Mouse (Mus musculus) neural tube, embryonic 15.5 days (tissue): ENCODE data around the gene Vps72. TPM values are rescaled to one million over a fixed set of nuclear protein-coding genes. Genes with fewer than 3 reads are reported as not detected.

Experiments used
- ATAC-seq: fragments of 200-750 bp; cut with Nextera tagmentation; 2 replicates; pipeline ENCODE4 v1.8.0; 2017; ENCODE audit warnings: mild to moderate bottlenecking, moderate TSS enrichment, moderate library complexity; ENCODE audit not compliant: low FRiP score
- H3K27ac ChIP-seq: fragments of 300-500 bp; sonication (generic); replicated peaks from 2 replicates; pipeline ENCODE4 v1.5.1; 2015; ENCODE audit warnings: mild to moderate bottlenecking, inconsistent platforms
- H3K27me3 ChIP-seq: fragments of 300-500 bp; sonication (generic); replicated peaks from 2 replicates; pipeline ENCODE4 v1.6.1; 2015; ENCODE audit warnings: inconsistent platforms
- H3K36me3 ChIP-seq: fragments of 300-500 bp; sonication (generic); 2 replicates; pipeline ENCODE4 v1.6.1; 2015; ENCODE audit warnings: inconsistent platforms
- H3K4me1 ChIP-seq: fragments of 300-500 bp; sonication (generic); 2 replicates; pipeline ENCODE4 v1.6.1; 2015; ENCODE audit warnings: inconsistent platforms
- H3K4me2 ChIP-seq: fragments of 300-500 bp; sonication (generic); 2 replicates; pipeline ENCODE4 v1.6.1; 2015; ENCODE audit warnings: inconsistent platforms, mild to moderate bottlenecking, moderate library complexity
- H3K4me3 ChIP-seq: fragments of 300-500 bp; sonication (generic); replicated peaks from 2 replicates; pipeline ENCODE4 v1.5.1; 2015; ENCODE audit warnings: mild to moderate bottlenecking, inconsistent platforms
- H3K9ac ChIP-seq: fragments of 300-500 bp; sonication (generic); replicated peaks from 2 replicates; pipeline ENCODE4 v1.6.1; 2015; ENCODE audit warnings: mild to moderate bottlenecking, inconsistent platforms
- H3K9me3 ChIP-seq: fragments of 300-500 bp; sonication (generic); replicated peaks from 2 replicates; pipeline ENCODE4 v1.6.1; 2016; ENCODE audit warnings: inconsistent platforms
- WGBS: fragments of 180-500 bp; shearing (Covaris S2); methylation state at CpG from one replicate; pipeline ENCODE4 v1.1.7; 2015; ENCODE audit warnings: mixed read lengths; 5-methylcytosine and 5-hydroxymethylcytosine counted together
- polyA plus RNA-seq: library from polyadenylated mRNA; unstranded; fragments of >200 nt; fragmentation: Nextera tagmentation; extraction: Ambion mirVana; gene quantifications from 2 replicates; pipeline ENCODE4 v1.2.1, GENCODE M21; 2015

Gene Vps72
- 142 and 151 TPM in 2 replicates for polyA plus RNA-seq

DNA sequence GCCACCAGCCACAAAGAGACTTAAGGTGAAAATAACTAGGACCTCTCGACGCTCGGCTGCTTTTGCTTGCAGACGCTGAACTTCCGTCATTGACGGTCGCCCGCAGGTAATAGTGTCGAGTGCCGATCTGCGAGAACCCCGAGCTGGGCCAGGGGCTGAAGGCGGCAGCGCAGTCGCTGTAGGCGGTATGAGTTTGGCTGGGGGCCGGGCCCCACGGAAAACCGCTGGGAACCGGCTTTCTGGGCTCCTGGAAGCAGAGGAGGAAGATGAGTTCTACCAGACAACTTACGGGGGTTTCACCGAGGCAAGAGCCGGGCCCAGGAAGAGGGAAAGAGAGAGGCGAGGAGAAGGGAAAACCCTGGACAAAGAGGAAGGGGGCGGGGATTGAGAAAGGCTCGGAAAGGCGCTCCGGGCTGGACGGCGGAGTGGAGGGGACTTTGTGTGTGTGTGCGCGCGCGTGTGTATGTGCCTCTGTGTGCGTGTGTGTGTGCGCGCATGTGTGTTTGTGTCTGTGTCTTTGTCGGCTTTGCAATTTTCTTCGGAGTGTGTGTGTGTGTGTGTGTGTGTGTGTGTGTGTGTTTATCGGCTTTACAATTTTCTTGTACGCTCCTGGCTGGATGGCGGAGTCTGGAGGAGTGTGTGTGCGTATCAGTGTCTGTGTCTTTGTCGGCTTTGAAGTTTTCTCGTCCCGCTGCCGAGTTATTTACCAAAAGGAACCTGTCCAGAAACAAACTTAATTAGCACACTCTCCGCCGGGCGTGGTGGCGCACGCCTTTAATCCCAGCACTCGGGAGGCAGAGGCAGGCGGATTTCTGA, at the start of gene Vps72:
Gene Vps72, plus strand, starts transcription at position 112 of the 816 bp plus-strand sequence.
- Histone ChIP-seq H3K36me3 (peaks cover 12% of the 10 kb centered on the region), H3K27ac (peak within 1 kb of the TSS; percentile 95), H3K9ac (peak within 1 kb of the TSS; percentile 74), H3K4me1 (peaks cover 20% of the 10 kb centered on the region), H3K4me2 (peak within 1 kb of the TSS; percentile 58), H3K4me3 (peak within 1 kb of the TSS; percentile 87), H3K9me3 (no peaks in the 10 kb centered on the region), H3K27me3 (no peaks in the 10 kb centered on the region)
- WGBS: under 1% methylated on average over 53 of the region's 54 CpGs
- ATAC-seq: peak; percentile 82

DNA sequence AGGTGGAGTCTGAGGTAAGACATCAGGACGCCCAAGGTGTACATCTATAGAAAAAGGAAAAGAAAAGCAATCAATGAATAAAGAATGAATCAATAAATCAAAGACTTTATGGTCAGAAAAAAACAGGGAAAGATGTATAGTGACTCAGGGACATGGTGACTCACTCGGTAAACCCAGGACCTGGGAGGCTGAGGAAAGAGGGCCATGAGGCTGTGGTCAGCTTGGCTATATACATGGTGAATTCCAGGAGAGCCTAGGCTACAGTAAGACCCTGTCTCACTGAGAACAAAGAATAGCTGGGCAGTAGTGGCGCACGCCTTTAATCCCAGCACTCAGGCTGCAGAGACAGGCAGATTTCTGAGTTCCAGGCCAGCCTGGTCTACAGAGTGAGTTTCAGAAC, 47.1 kb upstream of the Vps72 start:
- H3K36me3 ChIP-seq: peaks cover 92% of the 10 kb centered on the region
- no peaks in the 10 kb centered on the region for H3K4me1 ChIP-seq
- no peaks in the 10 kb centered on the region for H3K27me3 ChIP-seq
- ATAC-seq: no peak
- H3K4me3 ChIP-seq: no peak overlapping the region
- 93% methylated on average over 4 of the region's 4 CpGs for WGBS
- H3K4me2 ChIP-seq: no peak overlapping the region
- no peak overlapping the region for H3K9ac ChIP-seq
- H3K9me3 ChIP-seq: no peaks in the 10 kb centered on the region
- no peak overlapping the region for H3K27ac ChIP-seq

DNA sequence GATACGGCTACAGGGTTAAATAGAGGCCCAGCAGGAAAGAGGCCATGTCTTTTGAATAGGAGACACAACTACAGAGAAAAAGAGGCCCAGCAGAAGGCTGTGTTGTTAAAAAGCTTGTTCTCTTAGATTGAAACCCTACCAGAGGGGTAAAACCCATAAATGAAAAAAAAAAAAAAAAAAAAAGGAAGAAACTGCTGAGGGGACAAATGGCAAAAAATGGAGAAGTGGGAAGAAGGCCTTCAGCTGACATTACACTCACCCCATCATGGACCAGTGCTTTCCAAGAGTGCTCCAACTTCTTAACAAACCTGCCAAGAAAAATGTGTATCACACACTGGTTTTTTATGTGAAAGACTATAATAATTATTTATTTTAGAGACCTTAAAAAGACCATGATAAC, 45.3 kb upstream of the Vps72 start:
- Histone ChIP-seq H3K4me2 (no peak overlapping the region), H3K4me1 (no peaks in the 10 kb centered on the region), H3K9me3 (no peaks in the 10 kb centered on the region), H3K27me3 (no peaks in the 10 kb centered on the region), H3K4me3 (no peak overlapping the region), H3K27ac (no peak overlapping the region), H3K36me3 (peaks cover 88% of the 10 kb centered on the region), H3K9ac (no peak overlapping the region)
- WGBS: 77% methylated on average over 1 of the region's 1 CpGs
- no peak for ATAC-seq

DNA sequence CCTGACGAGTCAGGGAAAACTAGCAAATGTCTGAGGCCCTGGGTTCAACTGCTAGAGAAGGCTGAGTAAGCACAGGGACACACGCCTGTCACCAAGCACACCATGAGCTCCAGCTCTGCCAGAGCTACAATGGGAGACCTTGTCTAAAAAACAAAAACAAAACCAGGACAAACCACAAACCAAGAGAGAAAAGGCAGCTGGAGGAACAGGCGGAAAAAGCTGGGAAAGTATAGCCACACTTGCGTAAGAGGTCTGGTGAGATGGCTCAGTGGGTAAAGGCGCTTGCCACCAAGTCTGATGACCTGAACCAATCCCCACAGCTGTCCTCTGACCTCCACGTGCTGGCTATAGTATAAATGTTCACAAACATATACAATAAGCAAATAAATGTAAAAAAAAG, 44.7 kb upstream of the Vps72 start:
- Histone ChIP-seq H3K27me3 (no peaks in the 10 kb centered on the region), H3K4me1 (no peaks in the 10 kb centered on the region), H3K9ac (no peak overlapping the region), H3K36me3 (peaks cover 88% of the 10 kb centered on the region), H3K9me3 (no peaks in the 10 kb centered on the region), H3K27ac (no peak overlapping the region), H3K4me3 (no peak overlapping the region), H3K4me2 (no peak overlapping the region)
- 90% methylated on average over 6 of the region's 6 CpGs for WGBS
- no peak for ATAC-seq

DNA sequence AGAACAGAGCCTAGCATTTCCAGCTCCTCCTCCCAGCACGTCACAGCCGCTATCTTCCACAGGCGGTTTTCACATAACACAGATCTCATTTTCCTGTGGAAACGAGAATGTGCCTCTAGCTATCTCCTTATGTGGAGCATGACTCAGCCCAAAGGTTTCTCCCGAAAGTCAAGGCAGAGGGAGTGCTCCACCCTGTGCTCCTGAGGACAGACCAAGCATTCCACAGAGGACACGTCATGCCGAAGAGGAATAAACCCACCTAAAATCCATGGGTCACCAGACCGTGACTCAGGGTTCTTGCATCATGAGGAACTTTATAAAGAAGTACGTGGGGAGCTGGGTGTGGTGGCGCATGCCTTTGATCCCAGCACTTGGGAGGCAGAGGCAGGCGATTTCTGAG, 44.3 kb upstream of the Vps72 start:
- Histone ChIP-seq H3K4me2 (no peak overlapping the region), H3K27ac (no peak overlapping the region), H3K9ac (no peak overlapping the region), H3K4me3 (no peak overlapping the region), H3K9me3 (no peaks in the 10 kb centered on the region), H3K4me1 (no peaks in the 10 kb centered on the region), H3K36me3 (peaks cover 88% of the 10 kb centered on the region), H3K27me3 (no peaks in the 10 kb centered on the region)
- no peak for ATAC-seq
- 92% methylated on average over 11 of the region's 11 CpGs for WGBS

DNA sequence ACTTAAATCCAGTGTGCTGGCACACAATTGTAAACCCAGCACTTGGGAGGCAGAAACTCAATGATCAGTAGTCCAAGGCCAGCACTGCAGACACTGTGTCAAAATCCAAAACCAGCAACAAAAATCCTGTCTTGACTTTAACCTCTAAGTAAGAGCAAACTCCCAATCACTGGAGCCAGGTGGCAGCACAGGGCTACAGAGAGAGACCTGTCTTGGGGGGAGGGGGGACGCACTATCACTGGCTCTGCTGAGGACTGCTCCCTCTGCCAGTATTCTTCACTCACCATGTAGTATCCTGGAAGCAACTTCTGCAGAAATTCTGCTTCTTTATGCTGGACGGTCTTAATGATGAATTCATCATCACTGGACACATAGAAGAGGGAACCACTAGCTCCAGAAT, 39.2 kb upstream of the Vps72 start:
- H3K36me3 ChIP-seq: peaks cover 77% of the 10 kb centered on the region

DNA sequence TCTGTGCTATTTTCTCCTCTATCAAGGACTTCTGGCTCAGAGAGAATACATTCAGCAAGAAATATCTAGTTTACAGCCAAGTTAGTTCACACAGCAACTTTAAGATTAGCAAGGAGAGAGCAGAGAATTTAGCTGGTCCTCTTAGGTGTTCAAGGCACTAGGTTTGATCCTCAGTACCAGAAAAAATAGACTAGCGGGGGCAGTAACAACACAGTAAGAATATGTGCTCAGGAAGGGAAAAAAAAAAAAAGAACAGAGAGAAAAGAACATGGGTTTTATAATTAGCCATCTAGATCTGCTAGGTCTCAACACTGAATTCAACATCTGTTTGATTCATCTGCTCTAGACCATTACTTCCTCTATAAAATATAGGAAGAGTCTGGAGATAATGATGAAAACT, 22.8 kb upstream of the Vps72 start:
- WGBS: 100% methylated on average over 1 of the region's 1 CpGs

More for the DNA sequence above, 39.2 kb upstream of the Vps72 start:
- no peak overlapping the region for H3K9ac ChIP-seq
- H3K9me3 ChIP-seq: no peaks in the 10 kb centered on the region
- H3K4me3 ChIP-seq: no peak overlapping the region
- no peaks in the 10 kb centered on the region for H3K4me1 ChIP-seq
- no peak overlapping the region for H3K4me2 ChIP-seq
- 100% methylated on average over 2 of the region's 2 CpGs for WGBS
- no peak overlapping the region for H3K27ac ChIP-seq
- H3K27me3 ChIP-seq: no peaks in the 10 kb centered on the region
- no peak for ATAC-seq

DNA sequence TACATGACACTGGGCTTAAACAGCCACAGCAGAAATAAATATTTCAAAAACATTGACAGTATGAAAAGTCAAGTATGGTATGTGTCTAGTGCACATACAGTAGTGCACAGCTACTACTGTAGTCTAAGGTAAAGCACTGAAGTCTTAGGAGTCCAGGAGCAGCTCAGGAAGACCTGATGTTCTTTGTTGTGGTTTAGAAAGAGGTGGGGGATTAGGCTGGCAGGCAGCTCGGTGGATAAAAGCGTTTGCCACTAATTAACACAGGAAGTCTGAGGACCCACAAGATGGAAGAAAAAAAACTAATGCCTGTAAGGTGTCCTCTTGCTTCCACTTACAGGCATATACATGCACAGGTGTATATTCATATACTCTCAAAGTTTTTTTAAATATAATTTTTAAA, 10.0 kb upstream of the Vps72 start:
- 59% methylated on average over 2 of the region's 2 CpGs for WGBS
- no peaks in the 10 kb centered on the region for H3K27me3 ChIP-seq
- no peak overlapping the region for H3K4me2 ChIP-seq

More for the DNA sequence above, 22.8 kb upstream of the Vps72 start:
- Histone ChIP-seq H3K27ac (no peak overlapping the region), H3K27me3 (no peaks in the 10 kb centered on the region), H3K4me2 (no peak overlapping the region), H3K9ac (no peak overlapping the region), H3K36me3 (peaks cover 4% of the 10 kb centered on the region; the same call in 1 of the 2 replicates), H3K4me1 (no peaks in the 10 kb centered on the region), H3K9me3 (no peaks in the 10 kb centered on the region), H3K4me3 (no peak overlapping the region)
- ATAC-seq: no peak

GRCm38 (mm10) chr3:95105121-95105520, 5.7 kb upstream of the Vps72 start:
- no peak for ATAC-seq
- Histone ChIP-seq H3K4me3 (peak overlapping the region; percentile 97), H3K36me3 (no peaks in the 10 kb centered on the region), H3K9ac (peak overlapping the region; percentile 95), H3K27ac (0 out of 2 replicates have a peak overlapping the region, but pooled peaks have one; percentile 5), H3K9me3 (no peaks in the 10 kb centered on the region), H3K4me2 (peak overlapping the region; percentile 77), H3K4me1 (peaks cover 25% of the 10 kb centered on the region), H3K27me3 (no peaks in the 10 kb centered on the region)
- 63% methylated on average over 4 of the region's 4 CpGs for WGBS

More for the DNA sequence above, 10.0 kb upstream of the Vps72 start:
- Histone ChIP-seq H3K9ac (no peak overlapping the region), H3K27ac (no peak overlapping the region), H3K36me3 (peaks cover 8% of the 10 kb centered on the region; the same call in 1 of the 2 replicates), H3K9me3 (no peaks in the 10 kb centered on the region), H3K4me1 (peaks cover 24% of the 10 kb centered on the region), H3K4me3 (no peak overlapping the region)
- ATAC-seq: no peak

- no peaks in the 10 kb centered on the region for H3K27me3 ChIP-seq
- H3K4me3 ChIP-seq: peak overlapping the region; percentile 97
- peak overlapping the region; percentile 95 for H3K9ac ChIP-seq
- H3K4me1 ChIP-seq: peaks cover 29% of the 10 kb centered on the region
- H3K27ac ChIP-seq: peak overlapping the region; percentile 90
- H3K36me3 ChIP-seq: no peaks in the 10 kb centered on the region
- H3K4me2 ChIP-seq: peak overlapping the region; percentile 77
- 0% methylated on average over 16 of the region's 16 CpGs for WGBS
- ATAC-seq: no peak
- H3K9me3 ChIP-seq: no peaks in the 10 kb centered on the region
These were observed 5.1 kb upstream of the Vps72 start for GRCm38 (mm10) chr3:95105586-95106337.

GRCm38 (mm10) chr3:95106338-95107117, 4.3 kb upstream of the Vps72 start, which contains the start of gene Pip5k1a:
Gene Pip5k1a (minus strand): TSS chr3:95106930.
- no peaks in the 10 kb centered on the region for H3K36me3 ChIP-seq
- peak within 1 kb of the TSS; percentile 97 for H3K4me3 ChIP-seq
- peak; percentile 93 for ATAC-seq
- H3K4me2 ChIP-seq: peak within 1 kb of the TSS; percentile 77
- peaks cover 24% of the 10 kb centered on the region for H3K4me1 ChIP-seq
- WGBS: under 1% methylated on average over 51 of the region's 51 CpGs
- H3K9ac ChIP-seq: peak within 1 kb of the TSS; percentile 95
- peak within 1 kb of the TSS; percentile 90 for H3K27ac ChIP-seq
- no peaks in the 10 kb centered on the region for H3K27me3 ChIP-seq
- H3K9me3 ChIP-seq: no peaks in the 10 kb centered on the region
